Mouse (Mus musculus) CD4-positive, CD25-positive, alpha-beta regulatory T cell, adult 9 weeks (primary cell): ENCODE measurements around the gene Adamts9. TPM values are rescaled to one million over a fixed set of nuclear protein-coding genes. Genes with fewer than 3 reads are reported as not detected.

ENCODE experiments used
- polyA plus RNA-seq: library from polyadenylated mRNA; unstranded; fragments of 100-300 nt; shearing (Covaris generic); gene quantifications from one replicate; pipeline ENCODE4 v1.2.1, GENCODE M21; 2017

The Adamts9 gene
- polyA plus RNA-seq: not detected

GRCm38 (mm10) chr6:92943057-92943781 is at the start of gene Adamts9:
Gene Adamts9 (minus strand): TSS chr6:92943492.

DNA sequence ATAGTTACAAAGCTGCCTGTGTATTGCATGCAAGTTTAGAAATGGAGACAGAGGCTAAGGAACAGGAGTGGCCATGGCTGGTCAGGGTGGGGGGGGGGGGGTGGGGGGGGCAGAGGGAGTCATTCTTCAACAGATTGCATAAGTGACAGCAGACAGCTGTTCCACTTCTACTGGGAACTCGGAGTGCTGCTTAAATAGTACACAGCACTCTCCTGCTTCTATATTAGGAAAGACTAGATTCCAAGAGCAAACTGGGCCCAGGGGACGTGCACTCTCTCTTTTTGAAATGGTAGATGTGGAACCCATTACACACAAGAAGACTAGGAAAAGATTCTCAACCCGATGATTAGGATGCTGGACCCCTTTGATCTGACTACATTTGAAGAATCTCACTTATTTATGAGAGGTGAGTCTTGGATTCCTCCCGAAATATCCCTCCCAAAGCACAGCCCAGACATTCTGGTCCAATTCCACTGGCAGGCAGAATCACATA is 74.2 kb downstream of the Adamts9 start, which contains the start of gene Gm15737:
Gene Gm15737 (plus strand): TSS at position 269 of the 493 bp plus-strand sequence.

DNA sequence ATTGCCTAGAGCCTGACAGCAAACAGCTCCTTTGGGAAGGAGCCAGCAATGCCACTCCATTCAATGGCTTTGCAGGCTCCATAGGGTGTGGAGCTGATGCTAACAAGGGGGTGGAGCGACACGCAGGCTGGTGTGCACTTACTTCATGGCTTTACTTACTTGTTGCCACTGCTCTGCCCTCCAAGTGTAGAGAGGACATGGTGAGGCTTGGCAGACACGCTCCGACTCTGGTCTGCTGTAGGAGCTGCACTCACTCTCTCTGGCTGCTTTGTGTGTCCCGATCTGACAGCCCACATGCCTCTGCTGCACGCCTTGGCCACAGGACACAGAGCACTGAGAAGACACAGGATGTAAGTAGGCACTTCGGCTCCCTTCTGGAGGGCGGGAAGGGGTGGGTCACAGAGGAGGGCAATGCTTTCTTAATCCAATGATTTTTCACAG is 127.0 kb downstream of the Adamts9 start, which contains the start of gene A730049H05Rik:
Gene A730049H05Rik (plus strand): TSS at position 168 of the 441 bp plus-strand sequence.

Other genes starting within 250 kb of the Adamts9 start
- not detected for gene Prickle2, start 237.3 kb downstream of the Adamts9 start, polyA plus RNA-seq
- gene A730049H05Rik, start 127.0 kb downstream of the Adamts9 start, polyA plus RNA-seq: not detected
- not detected for gene Gm15737, start 74.1 kb downstream of the Adamts9 start, polyA plus RNA-seq